In the genomic region with DNA sequence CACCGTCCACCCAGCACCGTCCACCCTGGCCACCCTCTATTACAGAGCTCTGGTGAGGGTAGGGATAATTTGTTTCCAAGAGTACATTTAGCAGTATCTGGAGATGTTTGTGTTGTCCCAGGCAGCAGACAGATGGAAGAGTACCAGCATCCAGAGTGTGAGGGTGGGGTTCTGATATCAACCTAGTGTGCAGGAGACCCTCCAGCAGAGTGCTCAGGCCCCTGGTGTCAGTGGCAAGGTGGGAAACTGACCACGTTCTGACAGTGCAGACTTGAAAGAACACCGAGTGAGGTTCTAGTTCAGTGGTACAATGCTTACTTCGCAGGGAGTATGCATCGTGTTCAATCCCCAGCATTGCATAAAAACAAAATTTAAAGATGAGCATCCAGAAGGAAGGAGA, we compare ENCODE assay signal across 10 mouse cellular contexts. TPM values are rescaled to one million over a fixed set of nuclear protein-coding genes. Genes with fewer than 3 reads are reported as not detected.
DNase-seq lines count a peak whose midpoint lies in the region; ATAC-seq and TF ChIP-seq lines count a peak whose summit lies in the region.
"Had no signal": no experiment of that assay in that cellular context is flagged by ENCODE, and none has a peak within 500 bp of the region (broad histone marks: within the 10 kb centered on the region; RNA-seq: fewer than 3 reads in every experiment).

No protein-coding gene starts in this region.

- H3K4me3 ChIP-seq in heart, embryonic 12.5 days: peak overlapping the region; percentile 80
- peak overlapping the region; percentile 74 for H3K4me3 ChIP-seq in bone marrow macrophage, adult 2 months (ENCODE audit: insufficient read depth, low read length)
- peak overlapping the region; percentile 95 for H3K4me3 ChIP-seq in hindbrain, embryonic 13.5 days
- peak overlapping the region; percentile 95; the same call in 1 of the 2 replicates for H3K4me3 ChIP-seq in midbrain, embryonic 12.5 days

- no peak for DNase-seq in heart, postnatal 36 days
- no peak for DNase-seq in left cerebral cortex, adult 11 months (ENCODE audit: low spot score)
- no peak for DNase-seq in right cerebral cortex, adult 18-20 months
- DNase-seq: cerebellum, postnatal 36 days; layer of hippocampus, postnatal 36 days had no signal

- H3K36me3 ChIP-seq in heart, embryonic 12.5 days: peaks cover 30% of the 10 kb centered on the region
- H3K36me3 ChIP-seq in hindbrain, embryonic 13.5 days: no peaks in the 10 kb centered on the region
- H3K36me3 ChIP-seq in midbrain, embryonic 12.5 days: peaks cover 29% of the 10 kb centered on the region

- ATAC-seq in heart, embryonic 12.5 days (ENCODE audit: insufficient number of reproducible peaks, low FRiP score): no peak
- no peak for ATAC-seq in hindbrain, embryonic 13.5 days (ENCODE audit: low FRiP score)
- no peak for ATAC-seq in midbrain, embryonic 12.5 days (ENCODE audit: low FRiP score, low read depth)
- ATAC-seq in megakaryocyte-erythroid progenitor cell, adult 5-6 weeks (replicated peaks; ENCODE audit: low FRiP score, low TSS enrichment, poor library complexity, severe bottlenecking): no peak

- TF ChIP-seq CTCF in bone marrow macrophage, adult 2 months (IDR thresholded peaks at IDR 0.05; ENCODE audit: low read depth, low read length): no peak

- no peak for TF ChIP-seq POLR2A in bone marrow macrophage, adult 2 months (IDR thresholded peaks at IDR 0.05; ENCODE audit: borderline replicate concordance, low read depth, low read length)

- no peaks in the 10 kb centered on the region for H3K9me3 ChIP-seq in heart, embryonic 12.5 days (replicated peaks)
- no peaks in the 10 kb centered on the region for H3K9me3 ChIP-seq in hindbrain, embryonic 13.5 days
- no peaks in the 10 kb centered on the region for H3K9me3 ChIP-seq in midbrain, embryonic 12.5 days

- 72% methylated on average over 6 of the region's 6 CpGs for WGBS in heart, embryonic 12.5 days
- WGBS in hindbrain, embryonic 13.5 days: 73% methylated on average over 6 of the region's 6 CpGs
- 71% methylated on average over 6 of the region's 6 CpGs for WGBS in midbrain, embryonic 12.5 days

- intact Hi-C loops in heart, postnatal 36 days (cut with DNase I): no loop called here

- peak overlapping the region; percentile 88 for H3K4me2 ChIP-seq in heart, embryonic 12.5 days
- H3K4me2 ChIP-seq in hindbrain, embryonic 13.5 days: peak overlapping the region; percentile 76
- H3K4me2 ChIP-seq in midbrain, embryonic 12.5 days (replicated peaks): peak overlapping the region; percentile 80

- peaks cover 33% of the 10 kb centered on the region for H3K4me1 ChIP-seq in heart, embryonic 12.5 days (replicated peaks)
- peaks cover 22% of the 10 kb centered on the region for H3K4me1 ChIP-seq in bone marrow macrophage, adult 2 months (ENCODE audit: control insufficient read depth, insufficient read depth, low read length)
- H3K4me1 ChIP-seq in hindbrain, embryonic 13.5 days (replicated peaks): peaks cover 31% of the 10 kb centered on the region
- peaks cover 22% of the 10 kb centered on the region for H3K4me1 ChIP-seq in midbrain, embryonic 12.5 days

- no peaks in the 10 kb centered on the region for H3K27me3 ChIP-seq in heart, embryonic 12.5 days (replicated peaks)
- H3K27me3 ChIP-seq in hindbrain, embryonic 13.5 days: no peaks in the 10 kb centered on the region
- no peaks in the 10 kb centered on the region for H3K27me3 ChIP-seq in midbrain, embryonic 12.5 days

- no peak overlapping the region for H3K27ac ChIP-seq in heart, embryonic 12.5 days (ENCODE audit: poor library complexity, severe bottlenecking)
- no peak overlapping the region for H3K27ac ChIP-seq in bone marrow macrophage, adult 2 months (ENCODE audit: insufficient read depth, low read depth, low read length)
- H3K27ac ChIP-seq in hindbrain, embryonic 13.5 days: peak overlapping the region; percentile 89; the same call in 1 of the 2 replicates
- 0 out of 2 replicates have a peak overlapping the region, but pooled peaks have one; percentile 90 for H3K27ac ChIP-seq in midbrain, embryonic 12.5 days (replicated peaks)

- H3K9ac ChIP-seq in heart, embryonic 12.5 days: peak overlapping the region; percentile 81
- peak overlapping the region; percentile 88 for H3K9ac ChIP-seq in hindbrain, embryonic 13.5 days
- H3K9ac ChIP-seq in midbrain, embryonic 12.5 days (replicated peaks): 0 out of 2 replicates have a peak overlapping the region, but pooled peaks have one; percentile 86

RNA-seq across cellular contexts. Expression of a gene that starts 1.1 kb away (rescaled TPM):
- 216 and 234 TPM in 2 replicates for polyA plus RNA-seq in heart, embryonic 12.5 days (2016; fragmentation: Nextera tagmentation; extraction: Ambion mirVana)
- 100 to 1,000 TPM; 336 to 360 TPM for total RNA-seq in heart, postnatal 36 days (2021)
- 73.1 and 81.8 TPM in 2 replicates for polyA plus RNA-seq in bone marrow macrophage, adult 2 months (2012; ENCODE audit: insufficient read depth, insufficient read length, missing spikeins)
- 188 and 191 TPM in 2 replicates for polyA plus RNA-seq in hindbrain, embryonic 13.5 days (2015; fragmentation: Nextera tagmentation; extraction: Ambion mirVana)
- polyA plus RNA-seq in midbrain, embryonic 12.5 days (2016; fragmentation: Nextera tagmentation; extraction: Ambion mirVana): 193 and 207 TPM in 2 replicates
- total RNA-seq in megakaryocyte-erythroid progenitor cell, adult 5-6 weeks (2014; fragmentation: Nextera tagmentation): 35.2 and 49.4 TPM in 2 replicates
- 22.1 and 31.1 TPM in 2 replicates for total RNA-seq in megakaryocyte-erythroid progenitor cell, adult 5-6 weeks (2017)

RNA-seq across cellular contexts. Expression of a gene that starts 16.4 kb away (rescaled TPM):
- polyA plus RNA-seq in heart, embryonic 12.5 days (2016; fragmentation: Nextera tagmentation; extraction: Ambion mirVana): 55.0 and 58.3 TPM in 2 replicates
- total RNA-seq in heart, postnatal 36 days (2021): 1 to 10 TPM; 1.2 to 2.4 TPM
- polyA plus RNA-seq in bone marrow macrophage, adult 2 months (2012; ENCODE audit: insufficient read depth, insufficient read length, missing spikeins): 41.3 and 42.9 TPM in 2 replicates
- polyA plus RNA-seq in hindbrain, embryonic 13.5 days (2015; fragmentation: Nextera tagmentation; extraction: Ambion mirVana): 14.0 and 15.8 TPM in 2 replicates
- 58.8 and 62.8 TPM in 2 replicates for polyA plus RNA-seq in midbrain, embryonic 12.5 days (2016; fragmentation: Nextera tagmentation; extraction: Ambion mirVana)
- total RNA-seq in megakaryocyte-erythroid progenitor cell, adult 5-6 weeks (2014; fragmentation: Nextera tagmentation): 48.9 and 64.6 TPM in 2 replicates
- 18.5 and 36.5 TPM in 2 replicates for total RNA-seq in megakaryocyte-erythroid progenitor cell, adult 5-6 weeks (2017)

RNA-seq across cellular contexts. Expression of a gene that starts 16.7 kb away (rescaled TPM):
- 0.34 and 0.40 TPM in 2 replicates for polyA plus RNA-seq in heart, embryonic 12.5 days (2016; fragmentation: Nextera tagmentation; extraction: Ambion mirVana)
- under 1 TPM; 0.92 to 0.95 TPM for total RNA-seq in heart, postnatal 36 days (2021)
- 0.98 and 1.3 TPM in 2 replicates for polyA plus RNA-seq in bone marrow macrophage, adult 2 months (2012; ENCODE audit: insufficient read depth, insufficient read length, missing spikeins)
- 0.76 and 0.84 TPM in 2 replicates for polyA plus RNA-seq in hindbrain, embryonic 13.5 days (2015; fragmentation: Nextera tagmentation; extraction: Ambion mirVana)
- polyA plus RNA-seq in midbrain, embryonic 12.5 days (2016; fragmentation: Nextera tagmentation; extraction: Ambion mirVana): 0.76 and 0.88 TPM in 2 replicates
- not detected in 2 replicates for total RNA-seq in megakaryocyte-erythroid progenitor cell, adult 5-6 weeks (2014; fragmentation: Nextera tagmentation)
- not detected in 2 replicates for total RNA-seq in megakaryocyte-erythroid progenitor cell, adult 5-6 weeks (2017)

RNA-seq across cellular contexts. Expression of a gene that starts 25.8 kb away (rescaled TPM):
- polyA plus RNA-seq in heart, embryonic 12.5 days (2016; fragmentation: Nextera tagmentation; extraction: Ambion mirVana): 4.5 and 5.8 TPM in 2 replicates
- 10 to 100 TPM; 27.3 to 33.1 TPM for total RNA-seq in heart, postnatal 36 days (2021)
- polyA plus RNA-seq in bone marrow macrophage, adult 2 months (2012; ENCODE audit: insufficient read depth, insufficient read length, missing spikeins): 70.3 and 82.9 TPM in 2 replicates
- 8.2 and 9.3 TPM in 2 replicates for polyA plus RNA-seq in hindbrain, embryonic 13.5 days (2015; fragmentation: Nextera tagmentation; extraction: Ambion mirVana)
- polyA plus RNA-seq in midbrain, embryonic 12.5 days (2016; fragmentation: Nextera tagmentation; extraction: Ambion mirVana): 7.7 and 9.7 TPM in 2 replicates
- 103 and 123 TPM in 2 replicates for total RNA-seq in megakaryocyte-erythroid progenitor cell, adult 5-6 weeks (2014; fragmentation: Nextera tagmentation)
- total RNA-seq in megakaryocyte-erythroid progenitor cell, adult 5-6 weeks (2017): 57.4 and 79.8 TPM in 2 replicates

RNA-seq across cellular contexts. Expression of a gene that starts 29.6 kb away (rescaled TPM):
- 0.22 and 0.54 TPM in 2 replicates for polyA plus RNA-seq in heart, embryonic 12.5 days (2016; fragmentation: Nextera tagmentation; extraction: Ambion mirVana)
- not detected for total RNA-seq in heart, postnatal 36 days (2021)
- polyA plus RNA-seq in bone marrow macrophage, adult 2 months (2012; ENCODE audit: insufficient read depth, insufficient read length, missing spikeins): 0.56 TPM in 1 of 2 replicates, not detected in the other
- 0.65 and 0.71 TPM in 2 replicates for polyA plus RNA-seq in hindbrain, embryonic 13.5 days (2015; fragmentation: Nextera tagmentation; extraction: Ambion mirVana)
- polyA plus RNA-seq in midbrain, embryonic 12.5 days (2016; fragmentation: Nextera tagmentation; extraction: Ambion mirVana): 0.89 and 1.1 TPM in 2 replicates
- 1.4 and 2.3 TPM in 2 replicates for total RNA-seq in megakaryocyte-erythroid progenitor cell, adult 5-6 weeks (2014; fragmentation: Nextera tagmentation)
- total RNA-seq in megakaryocyte-erythroid progenitor cell, adult 5-6 weeks (2017): 0.76 and 2.3 TPM in 2 replicates

Comparison
In these comparisons a context has a peak if more than half of its experiments do, and no peak if none do; other contexts are left out.
1. H3K27ac ChIP-seq: peak in hindbrain, embryonic 13.5 days (single experiment) and midbrain, embryonic 12.5 days (single experiment); none in heart, embryonic 12.5 days (single experiment) and bone marrow macrophage, adult 2 months (single experiment).
2. Peak in every context shown above with its lines, with median percentiles within 50 percentile points of each other: H3K4me2 ChIP-seq, H3K4me3 ChIP-seq and H3K9ac ChIP-seq.